Mouse (Mus musculus): ENCODE measurements at regions not wholly inside any gene's neighbourhood (a gene's known extent, or its start where the extent isn't known, plus 50 kb on each side); places are given as distances from the start of the nearest gene placed in this dataset.

GRCm38 (mm10) chr2:61401636-61402587 lies 176.5 kb upstream of the Tank start:
- TF ChIP-seq GATA4 (IDR thresholded peaks at IDR 0.05; ENCODE audit: insufficient replicate concordance, low read length), result no peak

GRCm38 (mm10) chr2:61398633-61399032 lies 179.8 kb upstream of the Tank start:
- no peak for TF ChIP-seq GATA4 (IDR thresholded peaks at IDR 0.05; ENCODE audit: insufficient replicate concordance, low read length)

- TF ChIP-seq GATA4 (IDR thresholded peaks at IDR 0.05; ENCODE audit: insufficient replicate concordance, low read length), result no peak
These were observed 188.8 kb upstream of the Tank start for GRCm38 (mm10) chr2:61389622-61390021.

- TF ChIP-seq GATA4 (IDR thresholded peaks at IDR 0.05; ENCODE audit: insufficient replicate concordance, low read length), result no peak
These were observed 189.2 kb upstream of the Tank start for GRCm38 (mm10) chr2:61389207-61389606.

- no peak for TF ChIP-seq GATA4 (IDR thresholded peaks at IDR 0.05; ENCODE audit: insufficient replicate concordance, low read length)
These were observed 190.8 kb upstream of the Tank start for GRCm38 (mm10) chr2:61387561-61387960.

- no peak for TF ChIP-seq GATA4 (IDR thresholded peaks at IDR 0.05; ENCODE audit: insufficient replicate concordance, low read length)
These were observed 191.4 kb upstream of the Tank start for GRCm38 (mm10) chr2:61386966-61387365.

GRCm38 (mm10) chr2:61384467-61384866 lies 193.9 kb upstream of the Tank start:
- no peak for TF ChIP-seq GATA4 (IDR thresholded peaks at IDR 0.05; ENCODE audit: insufficient replicate concordance, low read length)

GRCm38 (mm10) chr2:61383744-61384295 lies 194.6 kb upstream of the Tank start:
- TF ChIP-seq GATA4 (IDR thresholded peaks at IDR 0.05; ENCODE audit: insufficient replicate concordance, low read length), result no peak

- TF ChIP-seq GATA4 (IDR thresholded peaks at IDR 0.05; ENCODE audit: insufficient replicate concordance, low read length), result no peak
These were observed 199.3 kb upstream of the Tank start for GRCm38 (mm10) chr2:61379076-61379475.

- TF ChIP-seq GATA4 (IDR thresholded peaks at IDR 0.05; ENCODE audit: insufficient replicate concordance, low read length), result no peak
These were observed 200.1 kb upstream of the Tank start for GRCm38 (mm10) chr2:61378297-61378696.

- no peak for TF ChIP-seq GATA4 (IDR thresholded peaks at IDR 0.05; ENCODE audit: insufficient replicate concordance, low read length)
These were observed 200.6 kb upstream of the Tank start for GRCm38 (mm10) chr2:61377756-61378155.

GRCm38 (mm10) chr2:61362606-61363005 lies 215.8 kb upstream of the Tank start:
- TF ChIP-seq GATA4 (IDR thresholded peaks at IDR 0.05; ENCODE audit: insufficient replicate concordance, low read length), result no peak

- TF ChIP-seq GATA4 (IDR thresholded peaks at IDR 0.05; ENCODE audit: insufficient replicate concordance, low read length), result no peak
These were observed 217.0 kb upstream of the Tank start for GRCm38 (mm10) chr2:61361394-61361793.

- no peak for TF ChIP-seq GATA4 (IDR thresholded peaks at IDR 0.05; ENCODE audit: insufficient replicate concordance, low read length)
These were observed 224.3 kb upstream of the Tank start for GRCm38 (mm10) chr2:61354104-61354503.

GRCm38 (mm10) chr2:61347451-61347850 lies 230.9 kb upstream of the Tank start:
- no peak for TF ChIP-seq GATA4 (IDR thresholded peaks at IDR 0.05; ENCODE audit: insufficient replicate concordance, low read length)

- no peak for TF ChIP-seq GATA4 (IDR thresholded peaks at IDR 0.05; ENCODE audit: insufficient replicate concordance, low read length)
These were observed 232.2 kb upstream of the Tank start for GRCm38 (mm10) chr2:61346012-61346760.

Data from liver, adult (tissue).